In genomic region chr19:8710057-8710456, GRCm38 (mm10) we compare ENCODE assay signal across 11 mouse cellular contexts. TPM values are rescaled to one million over a fixed set of nuclear protein-coding genes. Genes with fewer than 3 reads are reported as not detected.
DNase-seq lines count a peak whose midpoint lies in the region; ATAC-seq lines count a peak whose summit lies in the region.
"Had no signal": no experiment of that assay in that cellular context is flagged by ENCODE, and none has a peak within 500 bp of the region (broad histone marks: within the 10 kb centered on the region; RNA-seq: fewer than 3 reads in every experiment).

No protein-coding gene starts in this region.

- peaks cover 16% of the 10 kb centered on the region for H3K4me1 ChIP-seq in forebrain, embryonic 14.5 days (ENCODE audit: control insufficient read depth, insufficient read depth, low read length)
- H3K4me1 ChIP-seq in forebrain, embryonic 15.5 days: peaks cover 32% of the 10 kb centered on the region
- H3K4me1 ChIP-seq in megakaryocyte, embryonic 14.5 days: peaks cover 69% of the 10 kb centered on the region
- H3K4me1 ChIP-seq in intestine, embryonic 16.5 days (ENCODE audit: control insufficient read depth, insufficient read depth, low read length): peaks cover 33% of the 10 kb centered on the region
- peaks cover 21% of the 10 kb centered on the region for H3K4me1 ChIP-seq in stomach, embryonic 14.5 days (ENCODE audit: control insufficient read depth, insufficient read depth, low read length)

- no peak overlapping the region for H3K27ac ChIP-seq in forebrain, embryonic 14.5 days (ENCODE audit: low read depth, low read length)
- no peak overlapping the region for H3K27ac ChIP-seq in forebrain, embryonic 15.5 days (replicated peaks)
- peak overlapping the region; percentile 30; the same call in 1 of the 2 replicates for H3K27ac ChIP-seq in intestine, embryonic 16.5 days (ENCODE audit: low read length)
- H3K27ac ChIP-seq in stomach, embryonic 14.5 days (ENCODE audit: low read length): peak overlapping the region; percentile 23; the same call in 1 of the 2 replicates

- H3K36me3 ChIP-seq in forebrain, embryonic 14.5 days (ENCODE audit: control insufficient read depth, insufficient read depth, low read length): peaks cover 53% of the 10 kb centered on the region
- peaks cover 46% of the 10 kb centered on the region for H3K36me3 ChIP-seq in forebrain, embryonic 15.5 days
- H3K36me3 ChIP-seq in megakaryocyte, embryonic 14.5 days (replicated peaks; ENCODE audit: low read length): peaks cover 73% of the 10 kb centered on the region
- peaks cover 30% of the 10 kb centered on the region; the same call in 1 of the 2 replicates for H3K36me3 ChIP-seq in intestine, embryonic 16.5 days (ENCODE audit: control insufficient read depth, insufficient read depth, low read length)
- H3K36me3 ChIP-seq in stomach, embryonic 14.5 days (ENCODE audit: control insufficient read depth, insufficient read depth, low read length): peaks cover 44% of the 10 kb centered on the region

- 96% methylated on average over 2 of the region's 2 CpGs for WGBS in forebrain, embryonic 14.5 days
- 80% methylated on average over 2 of the region's 2 CpGs for WGBS in forebrain, embryonic 15.5 days
- WGBS in intestine, embryonic 16.5 days: 89% methylated on average over 2 of the region's 2 CpGs
- WGBS in stomach, embryonic 14.5 days: 81% methylated on average over 2 of the region's 2 CpGs

- H3K4me3 ChIP-seq in forebrain, embryonic 14.5 days (ENCODE audit: low read depth, low read length): no peak overlapping the region
- no peak overlapping the region for H3K4me3 ChIP-seq in forebrain, embryonic 15.5 days
- peak overlapping the region; percentile 50 for H3K4me3 ChIP-seq in megakaryocyte, embryonic 14.5 days (replicated peaks)
- no peak overlapping the region for H3K4me3 ChIP-seq in intestine, embryonic 16.5 days (ENCODE audit: low read length)
- H3K4me3 ChIP-seq in stomach, embryonic 14.5 days (ENCODE audit: low read depth, low read length): no peak overlapping the region

- no peaks in the 10 kb centered on the region for H3K27me3 ChIP-seq in forebrain, embryonic 14.5 days (replicated peaks; ENCODE audit: control insufficient read depth, insufficient read depth, low read length)
- H3K27me3 ChIP-seq in forebrain, embryonic 15.5 days: no peaks in the 10 kb centered on the region
- no peaks in the 10 kb centered on the region for H3K27me3 ChIP-seq in megakaryocyte, embryonic 14.5 days (replicated peaks)
- H3K27me3 ChIP-seq in intestine, embryonic 16.5 days (replicated peaks; ENCODE audit: control insufficient read depth, insufficient read depth, low read length): no peaks in the 10 kb centered on the region
- H3K27me3 ChIP-seq in stomach, embryonic 14.5 days (ENCODE audit: control insufficient read depth, insufficient read depth, low read length): no peaks in the 10 kb centered on the region

- H3K9ac ChIP-seq in forebrain, embryonic 14.5 days (ENCODE audit: low read length): peak overlapping the region; percentile 13; the same call in 1 of the 2 replicates
- H3K9ac ChIP-seq in forebrain, embryonic 15.5 days (replicated peaks): no peak overlapping the region
- H3K9ac ChIP-seq in intestine, embryonic 16.5 days (ENCODE audit: low read depth, low read length): peak overlapping the region; percentile 22; the same call in 1 of the 2 replicates
- no peak overlapping the region for H3K9ac ChIP-seq in stomach, embryonic 14.5 days (replicated peaks; ENCODE audit: low read depth, low read length)

- ATAC-seq in forebrain, embryonic 14.5 days: no peak
- ATAC-seq in forebrain, embryonic 15.5 days (replicated peaks): no peak
- no peak for ATAC-seq in megakaryocyte, adult 5-6 weeks (ENCODE audit: poor library complexity, severe bottlenecking)
- ATAC-seq in intestine, embryonic 16.5 days: no peak
- ATAC-seq in stomach, embryonic 14.5 days (ENCODE audit: insufficient number of reproducible peaks, insufficient read depth, low FRiP score, low read depth): no peak
- ATAC-seq in monocyte, adult 5-6 weeks (replicated peaks; ENCODE audit: insufficient number of reproducible peaks, low FRiP score, low TSS enrichment, poor library complexity, severe bottlenecking): no peak

- H3K9me3 ChIP-seq in forebrain, embryonic 14.5 days (replicated peaks; ENCODE audit: control insufficient read depth, low read length): no peaks in the 10 kb centered on the region
- H3K9me3 ChIP-seq in forebrain, embryonic 15.5 days: no peaks in the 10 kb centered on the region
- no peaks in the 10 kb centered on the region for H3K9me3 ChIP-seq in megakaryocyte, embryonic 14.5 days
- H3K9me3 ChIP-seq in intestine, embryonic 16.5 days (ENCODE audit: control insufficient read depth, low read length): no peaks in the 10 kb centered on the region
- H3K9me3 ChIP-seq in stomach, embryonic 14.5 days (ENCODE audit: control insufficient read depth, low read depth, low read length): no peaks in the 10 kb centered on the region

- peak; percentile 37 for DNase-seq in forebrain, embryonic 14.5 days (ENCODE audit: low spot score)
- DNase-seq in kidney, postnatal 10 days: no peak
- DNase-seq: adrenal gland, postnatal 25 days; thymus, adult 18-20 months had no signal

- H3K4me2 ChIP-seq in forebrain, embryonic 14.5 days (ENCODE audit: low read length): no peak overlapping the region
- H3K4me2 ChIP-seq in forebrain, embryonic 15.5 days (replicated peaks): no peak overlapping the region
- no peak overlapping the region for H3K4me2 ChIP-seq in intestine, embryonic 16.5 days (ENCODE audit: low read depth, low read length)
- no peak overlapping the region for H3K4me2 ChIP-seq in stomach, embryonic 14.5 days (replicated peaks; ENCODE audit: low read depth, low read length)

RNA-seq across cellular contexts. Expression of gene Slc3a2, which starts 13.1 kb away (rescaled TPM):
- 179 and 200 TPM in 2 replicates for polyA plus RNA-seq in forebrain, embryonic 14.5 days (2014; fragmentation: Nextera tagmentation; extraction: Ambion mirVana)
- 164 and 171 TPM in 2 replicates for polyA plus RNA-seq in forebrain, embryonic 15.5 days (2015; fragmentation: Nextera tagmentation; extraction: Ambion mirVana)
- polyA plus RNA-seq in megakaryocyte, embryonic 14.5 days (2012; ENCODE audit: insufficient read depth, low replicate concordance): 139 and 161 TPM in 2 replicates
- total RNA-seq in megakaryocyte, adult 5-6 weeks (2015): 26.3 and 32.6 TPM in 2 replicates
- 31.6 and 34.1 TPM in 2 replicates for total RNA-seq in megakaryocyte, adult 5-6 weeks (2017)
- polyA plus RNA-seq in intestine, embryonic 16.5 days (2015; fragmentation: Nextera tagmentation; extraction: Ambion mirVana): 211 and 225 TPM in 2 replicates
- polyA plus RNA-seq in stomach, embryonic 14.5 days (2014; fragmentation: Nextera tagmentation; extraction: Ambion mirVana): 80.8 and 91.1 TPM in 2 replicates
- 61.4 to 198 TPM (median 77.3 TPM) in 3 replicates for total RNA-seq in monocyte, adult 5-6 weeks (2017)

RNA-seq across cellular contexts. Expression of gene Wdr74, which starts 25.6 kb away (rescaled TPM):
- 109 and 111 TPM in 2 replicates for polyA plus RNA-seq in forebrain, embryonic 14.5 days (2014; fragmentation: Nextera tagmentation; extraction: Ambion mirVana)
- 96.5 and 97.4 TPM in 2 replicates for polyA plus RNA-seq in forebrain, embryonic 15.5 days (2015; fragmentation: Nextera tagmentation; extraction: Ambion mirVana)
- polyA plus RNA-seq in megakaryocyte, embryonic 14.5 days (2012; ENCODE audit: insufficient read depth, low replicate concordance): 3.7 and 16.5 TPM in 2 replicates
- total RNA-seq in megakaryocyte, adult 5-6 weeks (2015): 30.3 and 37.1 TPM in 2 replicates
- 38.2 and 38.5 TPM in 2 replicates for total RNA-seq in megakaryocyte, adult 5-6 weeks (2017)
- polyA plus RNA-seq in intestine, embryonic 16.5 days (2015; fragmentation: Nextera tagmentation; extraction: Ambion mirVana): 78.1 and 88.7 TPM in 2 replicates
- polyA plus RNA-seq in stomach, embryonic 14.5 days (2014; fragmentation: Nextera tagmentation; extraction: Ambion mirVana): 79.4 and 85.6 TPM in 2 replicates
- total RNA-seq in monocyte, adult 5-6 weeks (2017): 32.5 to 68.4 TPM (median 56.6 TPM) in 3 replicates

RNA-seq across cellular contexts. Expression of gene 1700092M07Rik, which starts 30.5 kb away (rescaled TPM):
- polyA plus RNA-seq in forebrain, embryonic 14.5 days (2014; fragmentation: Nextera tagmentation; extraction: Ambion mirVana): 0.77 and 1.1 TPM in 2 replicates
- 1.5 and 2.5 TPM in 2 replicates for polyA plus RNA-seq in forebrain, embryonic 15.5 days (2015; fragmentation: Nextera tagmentation; extraction: Ambion mirVana)
- 0.86 TPM in 1 of 2 replicates, not detected in the other for polyA plus RNA-seq in megakaryocyte, embryonic 14.5 days (2012; ENCODE audit: insufficient read depth, low replicate concordance)
- 0.83 TPM in 1 of 2 replicates, not detected in the other for total RNA-seq in megakaryocyte, adult 5-6 weeks (2015)
- 1.3 TPM in 1 of 2 replicates, not detected in the other for total RNA-seq in megakaryocyte, adult 5-6 weeks (2017)
- polyA plus RNA-seq in intestine, embryonic 16.5 days (2015; fragmentation: Nextera tagmentation; extraction: Ambion mirVana): 0.91 and 1.6 TPM in 2 replicates
- polyA plus RNA-seq in stomach, embryonic 14.5 days (2014; fragmentation: Nextera tagmentation; extraction: Ambion mirVana): 1.0 and 1.9 TPM in 2 replicates
- total RNA-seq in monocyte, adult 5-6 weeks (2017): 1.9 to 2.8 TPM in 2 of 3 replicates, not detected in the other
- polyA plus RNA-seq: liver, adult 2 months had no signal

RNA-seq across cellular contexts. Expression of gene Stx5a, which starts 31.2 kb away (rescaled TPM):
- polyA plus RNA-seq in forebrain, embryonic 14.5 days (2014; fragmentation: Nextera tagmentation; extraction: Ambion mirVana): 104 and 105 TPM in 2 replicates
- 130 and 133 TPM in 2 replicates for polyA plus RNA-seq in forebrain, embryonic 15.5 days (2015; fragmentation: Nextera tagmentation; extraction: Ambion mirVana)
- 18.8 and 39.1 TPM in 2 replicates for polyA plus RNA-seq in megakaryocyte, embryonic 14.5 days (2012; ENCODE audit: insufficient read depth, low replicate concordance)
- 40.9 and 55.3 TPM in 2 replicates for total RNA-seq in megakaryocyte, adult 5-6 weeks (2015)
- total RNA-seq in megakaryocyte, adult 5-6 weeks (2017): 40.8 and 65.6 TPM in 2 replicates
- polyA plus RNA-seq in intestine, embryonic 16.5 days (2015; fragmentation: Nextera tagmentation; extraction: Ambion mirVana): 120 and 124 TPM in 2 replicates
- polyA plus RNA-seq in stomach, embryonic 14.5 days (2014; fragmentation: Nextera tagmentation; extraction: Ambion mirVana): 141 and 143 TPM in 2 replicates
- total RNA-seq in monocyte, adult 5-6 weeks (2017): 105 to 173 TPM (median 138 TPM) in 3 replicates

RNA-seq across cellular contexts. Expression of gene Chrm1, which starts 46.5 kb away (rescaled TPM):
- 1.7 and 3.1 TPM in 2 replicates for polyA plus RNA-seq in forebrain, embryonic 14.5 days (2014; fragmentation: Nextera tagmentation; extraction: Ambion mirVana)
- 5.1 and 5.4 TPM in 2 replicates for polyA plus RNA-seq in forebrain, embryonic 15.5 days (2015; fragmentation: Nextera tagmentation; extraction: Ambion mirVana)
- polyA plus RNA-seq in megakaryocyte, embryonic 14.5 days (2012; ENCODE audit: insufficient read depth, low replicate concordance): 0.02 TPM in 1 of 2 replicates, not detected in the other
- total RNA-seq in megakaryocyte, adult 5-6 weeks (2015): 0.16 and 0.25 TPM in 2 replicates
- total RNA-seq in megakaryocyte, adult 5-6 weeks (2017): 0.04 TPM in 2 replicates
- 1.2 TPM in 2 replicates for polyA plus RNA-seq in intestine, embryonic 16.5 days (2015; fragmentation: Nextera tagmentation; extraction: Ambion mirVana)
- polyA plus RNA-seq in stomach, embryonic 14.5 days (2014; fragmentation: Nextera tagmentation; extraction: Ambion mirVana): 0.35 and 0.38 TPM in 2 replicates
- not detected in 3 replicates for total RNA-seq in monocyte, adult 5-6 weeks (2017)

Comparison
In these comparisons a context has a peak if more than half of its experiments do, and no peak if none do; other contexts are left out.
1. H3K9ac ChIP-seq: peak in forebrain, embryonic 14.5 days (single experiment) and intestine, embryonic 16.5 days (single experiment); none in forebrain, embryonic 15.5 days (single experiment) and stomach, embryonic 14.5 days (single experiment).
2. H3K27ac ChIP-seq: peak in intestine, embryonic 16.5 days (single experiment) and stomach, embryonic 14.5 days (single experiment); none in forebrain, embryonic 14.5 days (single experiment) and forebrain, embryonic 15.5 days (single experiment).